In genomic region chr8:121729754-121730153, GRCm38 (mm10) we compare ENCODE assay signal across 8 mouse cellular contexts. TPM values are rescaled to one million over a fixed set of nuclear protein-coding genes. Genes with fewer than 3 reads are reported as not detected.
DNase-seq lines count a peak whose midpoint lies in the region; ATAC-seq and TF ChIP-seq lines count a peak whose summit lies in the region.

No protein-coding gene starts in this region.

- peak overlapping the region; percentile 57 for H3K4me3 ChIP-seq in heart, embryonic 13.5 days
- H3K4me3 ChIP-seq in hindbrain, embryonic 11.5 days (ENCODE audit: low read depth, low read length), result peak overlapping the region; percentile 46
- H3K4me3 ChIP-seq in midbrain, embryonic 13.5 days (replicated peaks), result peak overlapping the region; percentile 68

- H3K4me2 ChIP-seq in heart, embryonic 13.5 days, result peak overlapping the region; percentile 79
- peak overlapping the region; percentile 78 for H3K4me2 ChIP-seq in hindbrain, embryonic 11.5 days (replicated peaks; ENCODE audit: low read depth, low read length)
- peak overlapping the region; percentile 86 for H3K4me2 ChIP-seq in midbrain, embryonic 13.5 days (replicated peaks)

- 0 out of 2 replicates have a peak, but pooled peaks cover 6% of the 10 kb centered on the region for H3K9me3 ChIP-seq in heart, embryonic 13.5 days
- no peaks in the 10 kb centered on the region for H3K9me3 ChIP-seq in hindbrain, embryonic 11.5 days (ENCODE audit: control insufficient read depth, low read length)
- peaks cover 3% of the 10 kb centered on the region; the same call in 1 of the 2 replicates for H3K9me3 ChIP-seq in midbrain, embryonic 13.5 days

- no peak for ATAC-seq in heart, embryonic 13.5 days (ENCODE audit: extremely low read depth, insufficient number of reproducible peaks, low FRiP score, low TSS enrichment)
- no peak for ATAC-seq in hindbrain, embryonic 11.5 days (ENCODE audit: low FRiP score)
- peak; percentile 24; the same call in 1 of the 2 replicates for ATAC-seq in midbrain, embryonic 13.5 days

- TF ChIP-seq POLR2A in brain, embryonic 14.5 days (IDR thresholded peaks at IDR 0.05; ENCODE audit: borderline replicate concordance, extremely low read depth, insufficient read depth, insufficient read length, poor library complexity, severe bottlenecking), result no peak

- H3K4me1 ChIP-seq in heart, embryonic 13.5 days, result peaks cover 17% of the 10 kb centered on the region; the same call in 1 of the 2 replicates
- H3K4me1 ChIP-seq in hindbrain, embryonic 11.5 days (replicated peaks; ENCODE audit: control insufficient read depth, insufficient read depth, low read length), result 0 out of 2 replicates have a peak, but pooled peaks cover 2% of the 10 kb centered on the region
- peaks cover 39% of the 10 kb centered on the region for H3K4me1 ChIP-seq in midbrain, embryonic 13.5 days (replicated peaks)

- DNase-seq in heart, adult 9 months (ENCODE audit: low spot score in 2 of 2), result no peak
- peak; percentile 42 for DNase-seq in brain, embryonic 14.5 days (ENCODE audit: low read depth)
- DNase-seq in hindbrain, embryonic 11.5 days (ENCODE audit: low spot score), result peak; percentile 66
- no peak for DNase-seq in frontal cortex, postnatal 10 days (ENCODE audit: low spot score in 2 of 2)
- no peak for DNase-seq in gastrocnemius, postnatal 10 days
- no peak for DNase-seq in kidney, postnatal 4 days

- H3K27ac ChIP-seq in heart, embryonic 13.5 days (replicated peaks), result no peak overlapping the region
- no peak overlapping the region for H3K27ac ChIP-seq in hindbrain, embryonic 11.5 days (ENCODE audit: low read depth, low read length)
- 0 out of 2 replicates have a peak overlapping the region, but pooled peaks have one; percentile 25 for H3K27ac ChIP-seq in midbrain, embryonic 13.5 days

- peak overlapping the region; percentile 52 for H3K9ac ChIP-seq in heart, embryonic 13.5 days
- H3K9ac ChIP-seq in hindbrain, embryonic 11.5 days (ENCODE audit: low read depth, low read length), result peak overlapping the region; percentile 59
- peak overlapping the region; percentile 73 for H3K9ac ChIP-seq in midbrain, embryonic 13.5 days (replicated peaks)

- no peak for TF ChIP-seq CTCF in brain, embryonic 14.5 days (IDR thresholded peaks at IDR 0.05; ENCODE audit: borderline replicate concordance, extremely low read depth, insufficient read depth, insufficient read length)

- H3K36me3 ChIP-seq in heart, embryonic 13.5 days, result no peaks in the 10 kb centered on the region
- no peaks in the 10 kb centered on the region for H3K36me3 ChIP-seq in hindbrain, embryonic 11.5 days (ENCODE audit: control insufficient read depth, insufficient read depth, low read length)
- no peaks in the 10 kb centered on the region for H3K36me3 ChIP-seq in midbrain, embryonic 13.5 days

- peaks cover 96% of the 10 kb centered on the region for H3K27me3 ChIP-seq in heart, embryonic 13.5 days (replicated peaks)
- H3K27me3 ChIP-seq in hindbrain, embryonic 11.5 days (ENCODE audit: control insufficient read depth, insufficient read depth, low read length), result peaks cover 46% of the 10 kb centered on the region
- H3K27me3 ChIP-seq in midbrain, embryonic 13.5 days, result peaks cover 59% of the 10 kb centered on the region

- under 1% methylated on average over 54 of the region's 54 CpGs for WGBS in heart, embryonic 13.5 days
- 0% methylated on average over 39 of the region's 54 CpGs for WGBS in hindbrain, embryonic 11.5 days
- WGBS in midbrain, embryonic 13.5 days, result under 1% methylated on average over 52 of the region's 54 CpGs

RNA-seq across cellular contexts. Expression of gene Jph3, which starts 0.3 kb away (rescaled TPM):
- 0.42 and 0.44 TPM in 2 replicates for polyA plus RNA-seq in heart, embryonic 13.5 days (2015; fragmentation: Nextera tagmentation; extraction: Ambion mirVana)
- 28.7 and 57.2 TPM in 2 replicates for polyA plus RNA-seq in brain, embryonic 14.5 days (2012; rRNA removed)
- 11.1 and 11.2 TPM in 2 replicates for polyA plus RNA-seq in hindbrain, embryonic 11.5 days (2014; fragmentation: Nextera tagmentation; extraction: Ambion mirVana)
- 62.3 and 65.4 TPM in 2 replicates for polyA plus RNA-seq in midbrain, embryonic 13.5 days (2015; fragmentation: Nextera tagmentation; extraction: Ambion mirVana)
- under 1 TPM; 0.14 to 0.16 TPM for total RNA-seq in gastrocnemius, postnatal 10 days (2021)

Comparison
In these comparisons a context has a peak if more than half of its experiments do, and no peak if none do; other contexts are left out.
1. DNase-seq: peak in brain, embryonic 14.5 days (single experiment) and hindbrain, embryonic 11.5 days (single experiment); none in heart, adult 9 months (0 of 2), frontal cortex, postnatal 10 days (0 of 2), gastrocnemius, postnatal 10 days (single experiment) and kidney, postnatal 4 days (0 of 2).
2. Peak in every context shown above with its lines, with median percentiles within 50 percentile points of each other: H3K4me2 ChIP-seq, H3K4me3 ChIP-seq and H3K9ac ChIP-seq.